Mouse (Mus musculus) bone marrow, adult 2 months (tissue): Measurements from ENCODE around the gene Plekho1. TPM values are rescaled to one million over a fixed set of nuclear protein-coding genes. Genes with fewer than 3 reads are reported as not detected.

Source experiments
- H3K27ac ChIP-seq: fragments of 200-500 bp; 2 replicates; pipeline ENCODE4 v1.5.1; 2012; ENCODE audit warnings: low read depth, mild to moderate bottlenecking, control low read depth, inconsistent platforms, low read length; ENCODE audit not compliant: control insufficient read depth, poor library complexity, insufficient read depth
- H3K4me1 ChIP-seq: fragments of 200-500 bp; 2 replicates; pipeline ENCODE4 v1.6.1; 2011; ENCODE audit warnings: low read length; ENCODE audit not compliant: control insufficient read depth, insufficient read depth
- H3K4me3 ChIP-seq: fragments of 200-500 bp; replicated peaks from 2 replicates; pipeline ENCODE3; 2011; ENCODE audit warnings: mild to moderate bottlenecking, low read depth, low read length, control low read depth; ENCODE audit not compliant: control insufficient read depth
- CTCF ChIP-seq: fragments of 200-500 bp; IDR thresholded peaks from 2 replicates; pipeline ENCODE4 v1.5.1; 2011; ENCODE audit warnings: low read length, control low read depth; ENCODE audit not compliant: control insufficient read depth, insufficient read depth
- POLR2A ChIP-seq: fragments of 200-500 bp; IDR thresholded peaks from 2 replicates; pipeline ENCODE4 v1.6.1; 2011; ENCODE audit warnings: low read depth, mild to moderate bottlenecking, control low read depth, low read length, borderline replicate concordance; ENCODE audit not compliant: control insufficient read depth
- WGBS: fragments of 180-500 bp; shearing (Covaris S2); methylation state at CpG from one replicate; pipeline ENCODE4 v1.1.7; 2018; 5-methylcytosine and 5-hydroxymethylcytosine counted together
- polyA plus RNA-seq: library from polyadenylated mRNA; stranded (reverse); fragments of >200 nt; gene quantifications from 2 replicates; pipeline ENCODE4 v1.2.4, GENCODE M21; 2011; ENCODE audit warnings: low replicate concordance; ENCODE audit not compliant: missing spikeins, insufficient read depth, insufficient read length

Plekho1 gene
- polyA plus RNA-seq, 1 experiment, result 59.2 TPM

GRCm38 (mm10) chr3:96021421-96022128, 25.8 kb upstream of the Plekho1 start:
- no peaks in the 10 kb centered on the region for H3K4me1 ChIP-seq
- TF ChIP-seq POLR2A (no peak), CTCF (no peak)
- H3K4me3 ChIP-seq, result no peak overlapping the region
- no peak overlapping the region for H3K27ac ChIP-seq
- WGBS, result 53% methylated on average over 5 of the region's 5 CpGs

GRCm38 (mm10) chr3:96020735-96021134, 24.9 kb upstream of the Plekho1 start:
- H3K27ac ChIP-seq, result no peak overlapping the region
- no peak overlapping the region for H3K4me3 ChIP-seq
- H3K4me1 ChIP-seq, result no peaks in the 10 kb centered on the region
- WGBS, result 85% methylated on average over 1 of the region's 1 CpGs
- TF ChIP-seq CTCF (no peak), POLR2A (no peak)

GRCm38 (mm10) chr3:96017461-96017860, 21.7 kb upstream of the Plekho1 start:
- no peak for TF ChIP-seq POLR2A
- TF ChIP-seq CTCF, result no peak
- Histone ChIP-seq H3K4me3 (no peak overlapping the region), H3K4me1 (no peaks in the 10 kb centered on the region), H3K27ac (no peak overlapping the region)
- 48% methylated on average over 5 of the region's 5 CpGs for WGBS

GRCm38 (mm10) chr3:96016257-96016889, 20.6 kb upstream of the Plekho1 start:
- TF ChIP-seq POLR2A (no peak), CTCF (no peak)
- no peaks in the 10 kb centered on the region for H3K4me1 ChIP-seq
- no peak overlapping the region for H3K27ac ChIP-seq
- H3K4me3 ChIP-seq, result no peak overlapping the region
- WGBS, result 90% methylated on average over 2 of the region's 2 CpGs

GRCm38 (mm10) chr3:96015681-96016080, 19.9 kb upstream of the Plekho1 start:
- H3K4me3 ChIP-seq, result no peak overlapping the region
- TF ChIP-seq CTCF, result no peak
- TF ChIP-seq POLR2A, result no peak
- 88% methylated on average over 2 of the region's 2 CpGs for WGBS
- H3K4me1 ChIP-seq, result no peaks in the 10 kb centered on the region
- no peak overlapping the region for H3K27ac ChIP-seq

- WGBS, result 62% methylated on average over 5 of the region's 5 CpGs
- no peak overlapping the region for H3K27ac ChIP-seq
- TF ChIP-seq CTCF (no peak), POLR2A (no peak)
- no peak overlapping the region for H3K4me3 ChIP-seq
- no peaks in the 10 kb centered on the region for H3K4me1 ChIP-seq
Observed at GRCm38 (mm10) chr3:96012805-96013204, 17.0 kb upstream of the Plekho1 start.

- 77% methylated on average over 6 of the region's 6 CpGs for WGBS
- H3K27ac ChIP-seq, result no peak overlapping the region
- H3K4me3 ChIP-seq, result no peak overlapping the region
- no peaks in the 10 kb centered on the region for H3K4me1 ChIP-seq
- TF ChIP-seq POLR2A (no peak), CTCF (no peak)
Observed at GRCm38 (mm10) chr3:96008463-96008862, 12.7 kb upstream of the Plekho1 start.

- WGBS, result 92% methylated on average over 1 of the region's 1 CpGs
- Histone ChIP-seq H3K4me1 (peaks cover 7% of the 10 kb centered on the region), H3K27ac (no peak overlapping the region), H3K4me3 (no peak overlapping the region)
- TF ChIP-seq POLR2A, result no peak
Observed at GRCm38 (mm10) chr3:96001560-96001959, 5.8 kb upstream of the Plekho1 start.
